Mouse (Mus musculus) ES-Bruce4 (cell line): ENCODE data around the gene Esrrg.

Experiments used
- CTCF ChIP-seq: IDR thresholded peaks from one replicate; pipeline ENCODE4 v1.8.1; 2011; ENCODE audit warnings: low read depth, low read length
- POLR2A ChIP-seq: IDR thresholded peaks from one replicate; pipeline ENCODE4 v1.8.1; 2011; ENCODE audit warnings: low read length; ENCODE audit not compliant: insufficient read depth

GRCm38 (mm10) chr1:187918939-187919338, 310.3 kb downstream of the Esrrg start:
- TF ChIP-seq CTCF (no peak), POLR2A (no peak)
